Mouse (Mus musculus): ENCODE measurements around the gene B4galt7. TPM values are rescaled to one million over a fixed set of nuclear protein-coding genes. Genes with fewer than 3 reads are reported as not detected.
"Not testable (repeated sequence)": the region's sequence is repeated elsewhere in the genome, so short reads cannot be mapped to it uniquely, and the experiment has no call there.

B4galt7 gene
- total RNA-seq, 2 experiments from 2014 or later, result 9.0 to 9.7 TPM

DNA sequence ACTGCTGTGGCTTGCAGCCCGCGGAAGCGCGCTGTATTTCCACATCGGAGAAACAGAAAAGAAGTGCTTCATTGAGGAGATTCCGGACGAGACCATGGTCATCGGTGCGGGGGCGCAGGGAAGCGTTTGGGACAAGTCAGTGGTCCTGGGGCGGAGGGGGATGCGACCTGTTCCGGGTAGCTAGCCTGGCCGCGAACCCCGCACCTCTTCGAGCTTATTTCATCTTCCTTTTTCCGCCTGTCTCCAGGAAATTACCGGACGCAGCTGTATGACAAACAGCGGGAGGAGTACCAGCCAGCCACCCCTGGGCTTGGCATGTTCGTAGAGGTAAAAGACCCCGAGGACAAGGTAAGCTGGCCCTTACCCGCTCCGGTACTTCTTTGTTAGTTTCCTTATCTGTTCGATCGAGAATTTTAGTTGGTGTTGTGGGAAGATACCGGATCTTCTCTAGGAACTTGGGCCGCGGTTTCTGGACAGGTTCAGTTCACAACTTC lies 6.4 kb upstream of the B4galt7 start:
- no peak for DNase-seq
- intact Hi-C loops (cut with DNase I), result loop anchor here (2.0 kb wide), 1 partner anchor 56 kb away; the partner anchor contains the start of gene Ddx41

DNA sequence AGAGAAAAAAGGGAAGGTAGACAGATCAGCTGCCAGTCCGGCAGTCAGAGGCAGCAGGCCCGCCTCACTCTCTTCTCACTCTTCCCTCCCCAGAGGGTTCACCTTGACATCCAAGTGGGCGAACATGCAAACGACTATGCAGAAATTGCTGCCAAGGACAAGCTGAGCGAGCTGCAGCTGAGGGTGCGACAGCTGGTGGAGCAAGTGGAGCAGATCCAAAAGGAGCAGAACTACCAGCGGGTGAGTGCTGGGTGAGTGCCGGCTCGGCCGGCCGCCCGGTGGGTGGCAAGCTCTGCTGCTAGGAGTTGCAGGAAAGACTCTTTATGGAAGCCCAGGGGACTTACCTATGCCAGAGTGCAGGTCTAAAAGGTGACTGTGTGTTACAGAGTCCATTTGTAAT lies 4.3 kb upstream of the B4galt7 start:
- DNase-seq, result no peak
- intact Hi-C loops (cut with DNase I), result no loop called here

DNA sequence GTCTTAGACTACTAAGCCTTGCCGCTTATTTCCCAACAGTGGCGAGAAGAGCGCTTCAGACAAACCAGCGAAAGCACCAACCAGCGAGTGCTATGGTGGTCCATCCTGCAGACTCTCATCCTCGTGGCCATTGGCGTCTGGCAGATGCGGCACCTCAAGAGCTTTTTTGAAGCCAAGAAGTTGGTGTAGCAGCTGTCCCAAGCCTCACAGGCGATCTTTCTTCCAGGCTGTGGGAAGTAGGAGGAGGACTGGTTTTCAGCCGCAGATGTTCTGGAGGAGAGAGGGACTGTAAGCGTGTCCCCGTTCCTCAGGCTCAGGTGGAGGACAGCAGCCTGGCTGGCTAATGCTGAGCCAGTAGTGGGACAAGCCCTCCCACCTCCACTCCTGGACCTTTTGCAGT lies 2.9 kb upstream of the B4galt7 start:
- intact Hi-C loops (cut with DNase I), result no loop called here
- DNase-seq, result no peak

DNA sequence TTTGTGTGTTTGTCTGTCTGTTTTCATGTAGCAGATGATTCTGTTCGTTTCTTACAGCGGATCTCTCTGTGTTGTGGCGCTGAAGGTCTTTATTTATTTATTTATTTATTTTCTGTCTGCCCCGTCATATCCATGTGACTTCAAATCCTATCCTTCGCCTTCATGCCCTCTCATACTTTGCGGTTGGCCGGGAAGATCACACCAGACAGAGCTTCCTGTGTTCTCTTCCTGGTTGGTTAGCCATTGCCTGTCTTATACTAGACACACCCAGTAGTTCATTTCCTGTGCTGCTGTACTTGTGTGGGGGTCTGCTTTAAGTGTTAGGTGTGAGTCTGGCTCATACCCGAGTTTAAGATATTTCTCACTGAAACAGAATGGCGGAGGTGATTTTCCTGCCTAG lies 961 bp downstream of the B4galt7 start:
- intact Hi-C loops (cut with DNase I), result loop anchor here (1.0 to 5.0 kb wide), 2 partner anchors 40 to 362 kb away; no protein-coding TSS in a partner anchor
- no peak for DNase-seq

DNA sequence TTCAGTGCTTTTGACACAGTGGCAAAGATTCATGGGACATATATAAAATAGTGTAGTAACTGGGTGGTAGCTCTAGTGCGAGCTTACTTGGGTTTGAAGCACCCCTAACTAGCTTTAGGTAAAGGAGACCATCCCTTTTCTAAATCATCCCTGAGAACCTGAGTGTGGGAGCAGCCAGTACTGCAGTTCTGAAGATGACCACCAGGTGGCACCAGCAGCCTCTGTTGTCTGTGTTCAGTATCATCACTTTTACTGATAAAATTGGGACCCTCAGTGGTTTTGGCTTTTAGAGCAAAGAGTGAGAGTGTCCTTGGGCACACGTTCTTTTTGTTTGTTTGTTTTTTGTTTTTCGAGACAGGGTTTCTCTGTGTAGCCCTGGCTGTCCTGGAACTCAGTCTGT lies 1.9 kb downstream of the B4galt7 start:
- DNase-seq, result peak; percentile 82 to 91

DNA sequence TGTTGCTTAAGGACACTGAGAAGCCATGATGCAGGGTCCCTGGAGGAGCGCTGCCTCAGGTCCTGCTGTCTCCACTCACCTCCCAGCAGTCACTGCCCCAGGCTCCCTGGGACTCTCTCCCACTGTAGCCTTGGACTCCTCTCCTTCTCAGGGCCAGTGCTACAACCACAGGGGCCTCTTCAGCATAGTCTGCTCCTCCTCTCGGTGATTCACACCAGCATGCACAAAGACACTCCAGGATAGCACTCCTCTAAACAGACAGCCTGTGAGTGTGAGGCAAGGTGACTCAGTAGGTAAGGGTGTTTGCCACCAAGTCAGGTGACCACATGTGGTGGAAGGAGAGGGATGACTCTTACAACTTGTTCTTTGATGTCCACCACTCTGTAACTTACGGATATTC lies 4.9 kb downstream of the B4galt7 start:
- no peak for DNase-seq
- intact Hi-C loops (cut with DNase I), result loop anchor here (5.0 kb wide), 1 partner anchor 358 kb away; no protein-coding TSS in a partner anchor

More for the DNA sequence above, 1.9 kb downstream of the B4galt7 start:
- intact Hi-C loops (cut with DNase I), result loop anchor here (1.0 to 5.0 kb wide), 3 partner anchors 39 to 361 kb away; no protein-coding TSS in a partner anchor

DNA sequence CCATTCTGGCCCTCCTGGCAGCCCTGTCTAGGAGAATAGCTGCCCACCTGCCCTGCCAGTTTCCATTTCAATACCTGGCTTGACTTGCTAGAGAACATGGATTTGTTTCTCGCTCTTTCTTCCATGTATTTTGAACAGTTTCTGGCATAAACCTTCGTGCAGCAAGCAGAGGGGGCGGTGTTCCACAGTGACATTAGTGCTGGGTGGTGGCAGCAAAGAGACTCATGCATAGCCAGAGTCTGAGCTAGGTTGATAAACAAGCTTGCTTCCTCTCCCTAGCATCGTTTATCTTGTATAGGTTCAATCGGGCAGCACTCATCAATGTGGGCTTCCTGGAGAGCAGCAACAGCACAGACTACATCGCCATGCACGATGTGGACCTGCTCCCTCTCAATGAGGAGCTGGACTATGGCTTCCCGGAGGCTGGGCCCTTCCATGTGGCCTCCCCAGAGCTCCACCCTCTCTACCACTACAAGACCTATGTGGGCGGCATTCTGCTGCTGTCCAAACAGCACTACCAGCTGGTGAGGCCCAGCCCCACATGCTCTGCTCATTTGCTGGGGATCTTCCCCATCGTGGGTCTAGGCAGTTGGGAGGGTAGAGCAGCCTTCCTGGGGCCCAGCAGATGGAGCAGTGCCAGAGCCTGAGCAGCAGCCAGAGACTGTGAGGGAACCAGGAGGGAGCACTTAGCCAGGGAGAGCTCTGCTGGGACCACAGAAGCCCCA lies 7.4 kb downstream of the B4galt7 start:
- intact Hi-C loops (cut with DNase I), result no loop called here
- DNase-seq, result no peak

DNA sequence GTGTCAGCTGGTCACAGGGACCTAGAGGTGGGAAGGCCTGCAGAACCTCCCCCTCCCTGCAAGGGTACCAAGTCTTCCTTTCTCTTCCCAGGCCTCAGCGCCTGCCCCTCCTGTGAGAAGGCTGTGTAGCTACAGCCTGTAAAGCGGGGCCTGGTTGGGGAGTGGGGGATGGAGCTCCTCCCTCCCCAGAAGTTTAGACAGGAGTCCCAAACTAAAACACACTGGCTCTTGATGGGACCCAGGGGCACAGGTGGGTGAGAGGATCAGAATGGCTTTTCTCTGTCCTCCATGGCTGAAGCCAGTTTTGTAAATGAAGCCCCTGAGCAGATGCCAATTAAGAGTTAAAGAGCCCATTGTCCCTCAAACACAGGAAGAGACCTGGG lies 7.9 kb downstream of the B4galt7 start:
- no peak for DNase-seq
- intact Hi-C loops (cut with DNase I), result no loop called here

DNA sequence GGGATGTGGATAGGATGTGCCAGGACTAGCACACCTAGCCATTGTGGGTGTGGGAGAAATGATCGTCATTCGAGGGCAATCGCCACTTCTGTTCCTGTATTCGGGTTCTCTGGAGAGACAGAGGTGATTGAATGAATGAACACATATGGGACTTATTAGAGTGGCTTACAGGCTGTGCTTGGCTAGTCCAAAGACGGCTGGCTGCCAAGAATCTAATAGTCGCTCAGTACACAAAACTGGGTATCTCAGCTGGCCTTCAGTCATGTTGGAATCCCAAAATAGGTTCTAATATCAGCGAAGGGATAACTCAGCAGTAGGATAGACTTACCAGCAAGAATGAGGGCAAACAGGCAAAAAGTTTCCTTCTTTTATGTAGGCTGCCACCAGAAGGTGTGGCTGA lies 12.3 kb downstream of the B4galt7 start:
- intact Hi-C loops (cut with DNase I), result no loop called here
- no peak for DNase-seq

DNA sequence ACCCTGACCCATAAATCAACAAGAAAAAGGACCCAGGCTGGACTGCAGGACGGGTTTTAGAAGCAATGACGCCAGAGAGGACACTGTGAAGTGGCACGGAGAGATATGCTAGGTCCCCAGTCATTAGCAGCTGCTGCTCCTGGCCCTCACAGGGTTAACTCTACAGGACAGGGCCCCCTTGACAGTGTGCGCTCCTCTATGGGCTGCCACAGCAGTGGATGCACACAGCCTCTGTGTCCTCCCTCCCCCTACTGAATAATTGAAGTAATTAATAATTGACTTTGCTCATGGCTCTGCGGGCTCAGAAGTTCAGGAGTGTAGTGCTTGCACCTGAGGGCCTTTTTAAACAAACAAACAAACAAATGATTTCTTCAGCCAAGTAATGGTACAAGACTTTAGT lies 13.8 kb downstream of the B4galt7 start:
- DNase-seq, result no peak
- intact Hi-C loops (cut with DNase I), result no loop called here

DNA sequence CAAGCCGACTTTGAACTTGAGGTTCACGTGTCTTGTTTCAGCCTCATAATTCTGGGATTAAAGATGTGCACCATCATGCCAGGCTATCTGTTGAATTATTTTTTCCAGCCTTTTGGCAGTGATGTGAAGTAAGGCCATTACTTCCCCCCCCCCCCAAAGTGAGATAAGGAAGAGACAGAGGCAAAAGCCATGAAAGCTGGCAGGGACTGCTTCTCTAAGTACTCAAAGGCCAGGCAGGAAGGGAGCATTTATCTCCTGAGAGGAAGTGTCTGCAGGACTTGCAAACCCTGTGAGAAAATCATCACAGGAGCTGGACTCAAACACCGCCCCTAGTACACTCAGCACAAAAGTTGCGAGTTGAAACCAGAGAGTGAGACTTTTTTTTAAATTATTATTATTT lies 19.6 kb downstream of the B4galt7 start:
- no peak for DNase-seq
- intact Hi-C loops (cut with DNase I), result no loop called here

DNA sequence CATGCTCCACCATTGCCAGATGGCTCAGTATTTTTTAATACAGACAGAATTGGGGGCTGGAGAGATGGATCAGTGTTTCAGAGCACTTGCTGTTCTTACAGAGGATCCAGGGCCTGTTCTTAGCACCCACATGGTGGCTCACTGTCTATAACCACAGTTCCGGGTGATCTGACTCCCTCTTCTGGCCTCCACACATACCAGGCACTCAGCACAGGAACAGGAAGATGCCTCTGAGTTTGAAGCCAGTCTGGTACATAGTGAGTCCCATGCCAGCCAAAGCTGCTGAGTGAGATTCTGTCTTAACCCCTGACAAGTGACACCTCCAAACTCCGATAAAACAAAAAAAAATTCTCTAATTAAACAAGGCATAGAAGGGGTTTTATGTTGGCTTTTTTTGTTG lies 20.6 kb downstream of the B4galt7 start:
- intact Hi-C loops (cut with DNase I), result no loop called here
- DNase-seq, result no peak

DNA sequence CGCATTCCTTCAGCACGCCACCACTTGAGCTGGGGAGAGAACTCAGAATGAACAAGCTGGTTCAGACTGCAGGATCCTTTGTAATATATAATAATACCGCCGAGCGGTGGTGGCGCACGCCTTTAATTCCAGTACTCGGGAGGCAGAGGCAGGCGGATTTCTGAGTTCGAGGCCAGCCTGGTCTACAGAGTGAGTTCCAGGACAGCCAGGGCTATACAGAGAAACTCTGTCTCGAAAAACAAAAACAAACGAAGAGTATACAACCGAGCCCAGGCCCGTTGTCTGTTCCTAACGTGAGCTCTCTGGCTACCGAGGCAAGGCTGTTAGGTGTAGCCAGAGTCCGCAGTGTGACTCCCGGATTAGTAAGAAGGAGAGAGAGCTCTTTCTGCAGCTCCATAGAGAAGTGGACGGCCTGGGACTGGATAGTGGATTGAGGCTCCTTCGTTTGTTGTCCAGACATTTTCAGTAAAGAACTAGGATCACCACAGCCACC lies 22.5 kb downstream of the B4galt7 start:
- intact Hi-C loops (cut with DNase I), result not testable (repeated sequence)

DNA sequence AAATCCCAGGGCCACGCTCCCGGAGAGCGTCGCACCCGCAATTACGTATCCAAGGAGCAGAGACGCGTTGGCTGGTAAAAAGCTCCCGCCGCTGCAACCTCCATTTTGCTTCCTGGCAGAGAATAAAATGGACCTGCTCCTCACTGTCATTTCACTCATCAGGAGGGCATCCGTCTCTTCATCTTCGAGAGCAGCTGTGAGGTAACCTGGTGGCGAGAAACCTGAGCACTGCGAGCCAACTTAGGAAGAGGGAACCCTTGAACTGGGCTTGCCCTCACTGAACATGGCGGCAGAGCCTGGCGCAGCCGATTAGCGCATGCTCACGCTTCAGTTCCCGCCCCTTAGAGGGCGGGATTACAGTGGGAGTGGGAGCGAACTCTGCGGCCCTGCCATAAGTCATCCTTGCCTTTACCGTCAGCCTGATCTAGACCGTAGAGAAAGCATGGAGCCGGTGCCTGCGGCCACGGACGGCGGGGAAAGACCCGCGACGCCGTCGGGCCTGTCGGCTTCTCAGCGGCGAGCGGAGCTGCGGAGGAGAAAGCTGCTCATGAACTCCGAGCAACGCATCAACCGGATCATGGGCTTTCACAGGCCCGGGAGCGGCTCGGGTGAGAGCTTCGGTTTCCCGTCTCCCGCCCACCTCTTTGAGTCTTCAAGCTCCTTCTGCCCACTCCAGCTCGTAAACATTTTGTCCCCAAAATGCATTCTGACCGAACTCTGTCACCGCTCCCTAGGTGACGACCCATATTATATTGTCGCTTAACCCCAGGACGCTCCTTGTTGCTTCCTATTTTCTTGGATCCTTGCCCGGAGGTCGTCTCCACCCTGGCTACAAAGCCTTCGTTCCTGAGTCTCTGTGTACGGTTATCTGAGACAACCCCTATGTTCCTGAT lies 23.2 kb downstream of the B4galt7 start, which contains the start of gene Caml:
Caml (plus strand) TSS at position 357 of the 893 bp plus-strand sequence.
- intact Hi-C loops (cut with DNase I), result no loop called here
- peak; percentile 89 to 92 for DNase-seq

More for the DNA sequence above, 22.5 kb downstream of the B4galt7 start:
- not testable (repeated sequence) for DNase-seq

DNA sequence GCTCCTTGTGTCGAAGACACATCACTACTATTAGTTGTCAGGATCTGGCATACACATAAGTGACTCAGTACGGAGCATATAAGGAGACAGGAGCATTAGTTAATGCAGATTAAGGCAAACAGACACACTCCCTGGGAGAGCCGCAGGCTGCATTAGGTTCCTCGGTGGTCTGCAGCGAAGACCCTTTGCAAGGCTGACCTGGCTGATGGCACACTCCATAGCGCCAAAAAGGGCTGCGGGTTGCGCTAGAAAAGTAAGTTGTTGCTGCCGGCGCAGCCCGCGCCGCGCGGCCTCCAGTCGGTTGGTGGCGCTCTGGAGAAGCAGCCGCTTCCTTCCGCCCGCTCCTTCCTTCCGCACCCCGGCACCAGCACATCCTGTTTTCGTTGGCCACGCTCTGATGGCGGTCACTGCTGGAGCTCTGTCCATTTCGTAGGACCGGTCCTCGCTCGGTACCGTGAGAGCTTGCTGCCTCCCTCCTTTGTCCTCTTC lies 35.0 kb downstream of the B4galt7 start, which contains the start of gene Ddx46:
Ddx46 (plus strand) TSS at position 389 of the 489 bp plus-strand sequence.
- peak; percentile 91 to 94 for DNase-seq
- intact Hi-C loops (cut with DNase I), result loop anchor here (2.0 kb wide), 1 partner anchor 58 kb away; the partner anchor contains the start of gene B230219D22Rik

DNA sequence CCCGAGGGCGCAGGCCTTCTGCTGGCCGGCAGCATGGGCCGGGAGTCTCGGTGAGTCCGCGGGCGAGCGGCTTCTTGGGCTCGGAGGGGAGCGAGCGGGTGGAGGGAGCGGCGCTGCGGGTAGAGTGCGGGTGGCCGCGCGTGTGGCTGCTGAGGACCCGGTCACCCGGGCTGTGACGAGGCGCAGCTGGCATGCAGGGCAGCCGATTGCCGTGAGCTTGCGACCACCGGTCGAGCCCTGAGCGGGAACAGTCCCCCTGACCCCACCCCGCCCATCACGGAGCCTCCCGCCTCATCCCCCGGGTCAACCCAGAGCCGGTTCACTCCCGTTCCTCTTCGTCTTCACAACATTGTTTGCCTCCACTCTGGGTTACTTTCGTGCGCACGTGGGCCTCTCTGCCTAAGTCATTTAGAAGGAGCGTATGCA lies 35.5 kb downstream of the B4galt7 start:
- no peak for DNase-seq
- intact Hi-C loops (cut with DNase I), result loop anchor here (2.0 kb wide), 1 partner anchor 58 kb away; the partner anchor contains the start of gene B230219D22Rik

DNA sequence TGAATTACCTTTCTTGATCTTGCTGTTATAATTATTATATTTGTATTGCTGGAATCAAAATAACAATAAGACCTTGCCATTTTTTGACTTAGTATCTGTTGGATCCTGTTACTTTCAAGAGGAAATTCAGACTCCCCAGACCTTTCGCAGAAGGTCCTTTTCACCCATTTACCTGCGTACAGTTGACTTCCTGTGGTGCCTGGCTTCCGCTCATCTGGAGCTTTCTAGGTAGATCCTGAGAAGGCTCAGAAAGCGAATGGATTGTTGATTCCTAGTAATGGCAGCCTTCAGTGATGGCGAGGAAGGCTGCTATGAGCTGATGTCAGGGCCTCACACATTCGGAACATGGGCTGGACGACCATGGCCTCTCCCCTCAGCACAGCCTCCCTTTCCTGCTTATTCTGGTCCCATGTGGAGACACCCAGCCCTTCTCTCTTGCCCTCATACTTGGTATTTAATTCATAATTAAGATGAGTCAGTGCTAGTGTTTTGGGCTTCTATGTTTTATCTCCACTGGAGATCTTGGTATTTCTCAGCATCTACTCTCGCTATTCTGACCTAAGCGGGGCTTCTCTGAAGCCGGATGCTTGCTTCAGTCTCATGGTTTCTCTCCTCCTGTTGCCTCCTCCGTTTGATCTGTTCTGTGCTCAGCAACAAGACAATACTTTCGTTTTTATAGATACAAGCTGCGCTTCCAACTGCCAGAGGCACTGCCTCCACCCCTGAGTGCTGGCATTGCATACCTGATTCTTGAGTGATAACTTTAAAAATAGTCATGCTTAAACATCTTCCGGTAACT lies 36.7 kb downstream of the B4galt7 start:
- intact Hi-C loops (cut with DNase I), result no loop called here
- no peak for DNase-seq

DNA sequence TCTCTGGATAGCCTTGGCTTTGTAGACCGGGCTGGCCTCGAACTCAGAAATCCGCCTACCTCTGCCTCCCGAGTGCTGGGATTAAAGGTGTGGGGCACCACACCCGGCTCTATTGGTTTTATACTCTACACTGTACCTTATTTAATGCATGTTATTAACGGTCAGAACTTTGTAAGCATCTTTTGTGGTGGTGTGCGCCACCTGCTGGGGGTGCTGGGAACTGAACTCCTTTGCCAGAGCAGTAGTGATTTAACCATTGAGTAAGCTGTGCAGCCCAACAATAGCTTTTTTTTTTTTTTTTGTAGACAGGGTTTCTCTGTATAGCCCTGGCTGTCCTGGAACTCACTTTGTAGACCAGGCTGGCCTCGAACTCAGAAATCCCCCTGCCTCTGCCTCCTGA lies 40.8 kb downstream of the B4galt7 start:
- intact Hi-C loops (cut with DNase I), result loop anchor here (1.0 to 5.0 kb wide), 2 partner anchors 39 to 233 kb away; no protein-coding TSS in a partner anchor
- DNase-seq, result peak; percentile 80 to 88

DNA sequence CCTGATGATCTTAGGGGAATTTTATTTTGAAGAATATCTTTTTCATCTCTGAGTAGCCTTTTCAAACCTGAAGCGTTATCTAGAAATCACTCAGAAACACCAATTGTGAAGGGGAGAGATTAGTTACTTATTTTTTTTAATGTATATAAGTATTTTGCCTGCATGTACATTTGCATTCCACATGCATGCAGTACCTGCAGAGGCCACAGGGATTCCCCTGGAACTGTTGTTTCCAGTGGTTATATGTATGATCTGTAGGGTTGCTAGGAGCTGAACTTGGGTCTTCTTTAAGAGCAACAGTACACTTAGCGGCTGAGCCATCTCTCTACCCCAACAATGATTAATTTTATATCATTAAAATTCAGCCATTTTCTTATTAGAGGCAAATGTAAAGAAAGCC lies 44.8 kb downstream of the B4galt7 start:
- intact Hi-C loops (cut with DNase I), result loop anchor here (5.0 kb wide), 1 partner anchor 237 kb away; no protein-coding TSS in a partner anchor

DNA sequence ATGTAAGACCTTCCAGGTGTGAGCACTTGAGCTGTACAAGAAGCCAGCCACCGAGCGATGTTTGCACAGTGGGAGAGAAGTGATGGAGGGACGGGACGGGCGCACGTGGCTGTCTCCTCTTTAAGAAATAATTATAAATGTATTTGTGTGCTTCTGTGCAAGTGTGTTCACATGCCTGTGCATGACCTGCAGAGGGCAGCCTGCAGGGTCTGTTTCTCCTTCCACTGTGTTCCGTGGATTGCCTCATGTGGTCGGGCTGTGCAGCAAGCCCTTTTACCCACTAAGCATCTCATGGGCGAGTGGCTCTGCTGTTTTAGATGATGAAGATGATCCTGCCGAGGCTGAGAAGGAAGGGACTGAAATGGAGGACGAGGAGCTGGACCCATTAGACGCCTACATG lies 50.4 kb downstream of the B4galt7 start:
- no peak for DNase-seq
- intact Hi-C loops (cut with DNase I), result no loop called here

More for the DNA sequence above, 44.8 kb downstream of the B4galt7 start:
- DNase-seq, result no peak

All from heart, postnatal 36 days (tissue).